Mouse (Mus musculus) ES-Bruce4 (cell line): Measurements from ENCODE around the gene Slc28a3. TPM values are rescaled to one million over a fixed set of nuclear protein-coding genes. Genes with fewer than 3 reads are reported as not detected.
A peak's percentile ranks its signal among the peaks of the same experiment; 100 is the strongest.

Source experiments
- H3K27ac ChIP-seq: 2 replicates; pipeline ENCODE4 v1.5.1; 2012; ENCODE audit warnings: low read length, inconsistent platforms; ENCODE audit not compliant: insufficient read depth
- H3K27me3 ChIP-seq: 2 replicates; pipeline ENCODE4 v1.6.1; 2012; ENCODE audit warnings: mild to moderate bottlenecking, low read length, inconsistent platforms; ENCODE audit not compliant: control insufficient read depth, poor library complexity, insufficient read depth, severe bottlenecking
- H3K36me3 ChIP-seq: 2 replicates; pipeline ENCODE4 v1.6.1; 2012; ENCODE audit warnings: inconsistent platforms, mild to moderate bottlenecking, low read length, moderate library complexity; ENCODE audit not compliant: control insufficient read depth, poor library complexity, insufficient read depth, severe bottlenecking
- H3K4me1 ChIP-seq: one replicate; pipeline ENCODE4 v1.8.1; 2011; ENCODE audit warnings: low read length; ENCODE audit not compliant: control insufficient read depth, insufficient read depth
- H3K4me3 ChIP-seq: 2 replicates; pipeline ENCODE4 v1.5.1; 2011; ENCODE audit warnings: low read depth, mild to moderate bottlenecking, low read length
- H3K9ac ChIP-seq: 2 replicates; pipeline ENCODE4 v1.6.1; 2012; ENCODE audit warnings: low read depth, mild to moderate bottlenecking, inconsistent platforms; ENCODE audit not compliant: poor library complexity, severe bottlenecking
- H3K9me3 ChIP-seq: replicated peaks from 2 replicates; pipeline ENCODE4 v1.6.1; 2012; ENCODE audit warnings: mild to moderate bottlenecking, low read length, inconsistent platforms; ENCODE audit not compliant: control insufficient read depth, poor library complexity, insufficient read depth, severe bottlenecking
- CTCF ChIP-seq: IDR thresholded peaks from one replicate; pipeline ENCODE4 v1.8.1; 2011; ENCODE audit warnings: low read depth, low read length
- EP300 ChIP-seq: IDR thresholded peaks from 2 replicates; pipeline ENCODE4 v1.6.1; 2011; ENCODE audit warnings: low read depth, low read length; ENCODE audit not compliant: insufficient read depth
- POLR2A ChIP-seq: IDR thresholded peaks from one replicate; pipeline ENCODE4 v1.8.1; 2011; ENCODE audit warnings: low read length; ENCODE audit not compliant: insufficient read depth
- polyA plus RNA-seq: library from polyadenylated mRNA; stranded (reverse); fragments of >200 nt; gene quantifications from 2 replicates; pipeline ENCODE4 v1.2.4, GENCODE M21; 2011; ENCODE audit warnings: low read depth; ENCODE audit not compliant: missing spikeins, insufficient read depth, insufficient read length

Gene Slc28a3
- polyA plus RNA-seq, 1 experiment, result 0.31 TPM

DNA sequence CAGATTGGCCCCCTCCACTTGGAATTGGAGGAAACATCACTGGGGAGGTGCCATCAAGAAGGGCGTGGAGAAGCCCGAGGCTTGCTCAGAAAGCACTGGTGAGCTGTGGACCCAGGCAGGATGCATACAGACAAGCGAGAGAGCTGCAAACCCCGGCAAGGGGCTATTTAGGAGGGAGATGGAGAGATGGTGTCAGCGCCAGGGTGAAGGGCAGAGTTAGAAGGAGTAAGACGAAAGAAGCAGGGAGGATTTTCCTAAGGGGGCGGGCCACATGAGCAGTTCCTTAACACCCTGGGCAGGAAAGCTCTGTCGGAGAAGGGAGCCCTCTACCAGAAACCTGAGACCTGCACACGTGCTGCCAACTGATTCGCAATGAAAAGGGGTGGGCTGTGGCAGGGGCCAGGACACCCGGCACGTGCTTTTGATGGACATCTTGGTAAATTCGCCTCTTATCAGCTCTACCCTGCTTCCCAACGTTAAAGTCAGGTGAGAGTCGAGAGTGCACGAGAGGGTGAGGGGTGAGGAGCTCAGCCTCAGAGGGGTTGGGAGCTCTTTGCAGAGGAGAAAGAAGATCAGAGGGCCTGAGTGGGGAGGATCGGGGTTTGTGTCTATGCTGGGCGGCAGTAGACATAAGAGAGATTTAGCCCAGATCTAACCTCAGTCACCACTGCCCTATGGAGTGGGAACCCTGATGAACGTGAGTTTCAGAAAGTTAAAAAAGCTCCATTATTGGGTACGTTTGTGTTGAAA, 87.5 kb downstream of the Slc28a3 start:
- H3K36me3 ChIP-seq, result no peaks in the 10 kb centered on the region
- H3K4me3 ChIP-seq, result no peak overlapping the region
- no peaks in the 10 kb centered on the region for H3K9me3 ChIP-seq
- no peak overlapping the region for H3K27ac ChIP-seq
- H3K4me1 ChIP-seq, result no peaks in the 10 kb centered on the region
- no peak overlapping the region for H3K9ac ChIP-seq
- no peaks in the 10 kb centered on the region for H3K27me3 ChIP-seq
- TF ChIP-seq EP300 (no peak), CTCF (no peak), POLR2A (no peak)

- Histone ChIP-seq H3K9ac (no peak overlapping the region), H3K27me3 (no peaks in the 10 kb centered on the region), H3K27ac (no peak overlapping the region), H3K4me3 (no peak overlapping the region), H3K36me3 (no peaks in the 10 kb centered on the region), H3K9me3 (no peaks in the 10 kb centered on the region), H3K4me1 (no peaks in the 10 kb centered on the region)
- TF ChIP-seq CTCF (no peak), POLR2A (no peak), EP300 (no peak)
Observed at GRCm38 (mm10) chr13:58521331-58522030, 89.2 kb downstream of the Slc28a3 start.

DNA sequence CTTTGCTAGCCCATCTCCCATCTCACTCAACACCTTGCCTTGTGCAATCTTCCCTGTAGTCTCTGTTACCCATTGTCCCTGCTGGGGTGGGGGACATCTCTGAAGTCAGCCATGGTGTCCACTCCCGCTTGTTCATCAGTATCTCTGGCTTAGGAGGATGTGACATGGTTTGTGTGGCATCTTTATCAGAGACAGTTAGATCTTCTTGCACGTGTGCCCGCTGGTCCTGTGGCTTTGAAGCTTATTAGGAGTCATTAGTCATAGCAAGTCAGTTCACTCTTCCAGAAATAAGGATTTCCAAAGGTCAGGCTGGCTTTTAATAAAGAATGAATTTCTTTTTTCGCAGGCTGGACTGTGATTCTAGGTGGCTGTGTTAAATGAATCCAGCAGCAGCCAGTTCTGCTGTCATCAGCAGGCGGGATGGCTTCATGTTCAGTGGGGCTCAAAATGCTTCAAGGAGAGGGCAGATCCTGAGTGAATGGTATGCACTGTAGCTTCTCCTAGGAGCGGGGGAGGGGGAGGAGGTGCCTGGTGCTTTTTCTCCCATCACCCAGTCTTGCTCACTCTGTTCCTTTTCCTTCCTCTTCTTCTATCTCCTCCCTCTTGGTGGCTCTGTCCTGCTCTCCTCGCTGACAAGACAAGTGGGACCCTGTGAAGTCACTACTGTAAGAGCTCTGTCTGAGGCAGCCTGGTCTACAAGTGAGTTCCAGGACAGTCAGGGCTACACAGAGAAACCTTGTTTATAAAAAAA, 89.9 kb downstream of the Slc28a3 start:
- Histone ChIP-seq H3K27me3 (no peaks in the 10 kb centered on the region), H3K9ac (no peak overlapping the region), H3K36me3 (no peaks in the 10 kb centered on the region), H3K9me3 (no peaks in the 10 kb centered on the region), H3K4me3 (no peak overlapping the region), H3K4me1 (no peaks in the 10 kb centered on the region), H3K27ac (no peak overlapping the region)
- no peak for TF ChIP-seq EP300
- no peak for TF ChIP-seq CTCF
- no peak for TF ChIP-seq POLR2A

- Histone ChIP-seq H3K36me3 (no peaks in the 10 kb centered on the region), H3K4me3 (no peak overlapping the region), H3K9me3 (no peaks in the 10 kb centered on the region), H3K27ac (no peak overlapping the region), H3K27me3 (no peaks in the 10 kb centered on the region), H3K9ac (no peak overlapping the region), H3K4me1 (no peaks in the 10 kb centered on the region)
- TF ChIP-seq POLR2A (no peak), EP300 (no peak), CTCF (no peak)
Observed at GRCm38 (mm10) chr13:58520028-58520427, 90.6 kb downstream of the Slc28a3 start.

DNA sequence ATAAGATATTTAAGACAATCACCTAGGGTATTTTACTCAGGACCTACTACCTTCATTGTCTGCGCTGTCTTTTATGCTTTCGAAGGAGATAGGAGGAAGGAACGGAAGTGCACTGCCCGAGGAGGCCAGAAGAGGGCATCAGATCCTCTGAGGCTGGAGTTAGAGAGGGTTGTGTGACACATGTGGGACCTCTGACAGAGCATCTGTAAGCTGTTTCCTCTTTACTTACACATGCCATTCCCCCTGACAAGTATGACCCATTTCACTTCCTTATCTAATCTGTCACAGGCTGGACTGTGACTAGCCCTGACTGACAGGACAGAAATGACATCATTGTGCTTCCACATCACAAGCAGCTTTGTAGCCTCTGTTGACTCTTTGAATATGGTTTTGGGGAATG, 94.4 kb downstream of the Slc28a3 start:
- H3K9ac ChIP-seq, result no peak overlapping the region
- no peaks in the 10 kb centered on the region for H3K4me1 ChIP-seq
- H3K4me3 ChIP-seq, result no peak overlapping the region
- TF ChIP-seq CTCF, result peak; percentile 47
- no peak for TF ChIP-seq EP300
- no peak overlapping the region for H3K27ac ChIP-seq
- no peaks in the 10 kb centered on the region for H3K9me3 ChIP-seq
- H3K36me3 ChIP-seq, result no peaks in the 10 kb centered on the region
- no peaks in the 10 kb centered on the region for H3K27me3 ChIP-seq
